Comparison of ENCODE assay signal across 33 mouse cellular contexts in the genomic region with DNA sequence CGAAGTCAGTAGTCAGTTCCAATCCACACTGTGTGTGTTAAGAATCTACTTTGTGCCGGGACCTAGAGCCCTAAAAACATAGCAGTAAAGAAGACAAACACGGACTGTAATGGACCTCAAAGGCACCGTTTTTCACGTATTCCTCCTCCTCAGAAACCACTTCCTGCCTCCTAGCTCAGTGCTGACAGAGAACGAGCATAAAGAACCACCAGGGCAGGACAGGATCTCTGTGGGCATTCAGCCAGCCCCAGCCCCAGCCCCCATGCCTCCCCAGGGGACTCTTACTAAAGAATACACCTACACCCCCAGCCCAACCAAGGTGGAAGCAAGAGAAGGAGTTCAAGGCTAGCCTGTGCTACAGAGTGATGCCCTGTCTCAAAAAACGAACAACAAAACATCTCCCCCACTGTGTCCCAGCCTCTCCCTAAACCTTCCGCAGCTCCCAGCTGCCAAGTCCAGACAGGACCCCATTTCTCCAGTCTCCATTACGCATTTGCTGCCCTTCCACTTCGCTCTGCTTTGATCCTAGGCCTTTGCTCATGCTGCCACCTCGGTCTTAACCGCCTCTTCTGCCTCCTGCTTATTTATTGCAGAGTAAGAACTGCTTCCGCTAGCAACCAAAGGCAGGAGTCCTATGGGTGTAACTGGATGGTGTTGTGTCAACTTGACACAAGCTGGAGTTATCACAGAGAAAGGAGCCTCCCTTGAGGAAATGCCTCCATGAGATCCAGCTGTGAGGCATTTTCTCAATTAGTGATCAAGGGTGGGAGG. TPM values are rescaled to one million over a fixed set of nuclear protein-coding genes. Genes with fewer than 3 reads are reported as not detected.
DNase-seq lines count a peak whose midpoint lies in the region; ATAC-seq and TF ChIP-seq lines count a peak whose summit lies in the region.
"Had no signal": no experiment of that assay in that cellular context is flagged by ENCODE, and none has a peak within 500 bp of the region (broad histone marks: within the 10 kb centered on the region; RNA-seq: fewer than 3 reads in every experiment).

No protein-coding gene starts in this region.

- peak; percentile 72 for ATAC-seq in inflammation-experienced regulatory T-cells, adult 6 months
- ATAC-seq: forebrain, embryonic 16.5 days; hindbrain, postnatal 0 days; intestine, postnatal 0 days; midbrain, embryonic 16.5 days had no signal

- H3K36me3 ChIP-seq in E14TG2a.4 (ENCODE audit: insufficient read depth, low read length): no peaks in the 10 kb centered on the region
- H3K36me3 ChIP-seq: embryonic facial prominence, embryonic 12.5 days; forebrain, embryonic 10.5 days; heart, embryonic 13.5 days; hindbrain, embryonic 10.5 days; limb, embryonic 13.5 days; lung, embryonic 15.5 days; neural tube, embryonic 13.5 days had no signal

- DNase-seq in CD4-positive, CD25-positive, alpha-beta regulatory T cell, adult 2 months (ENCODE audit: low read depth, low spot score): peak; percentile 85
- peak; percentile 68 for DNase-seq in thymus, postnatal 25 days
- DNase-seq in layer of hippocampus, adult 9-11 months: no peak
- DNase-seq in right cerebral cortex, postnatal 36 days (ENCODE audit: low spot score in 2 of 2): no peak
- no peak for DNase-seq in gastrocnemius, adult 8-10 months (ENCODE audit: low spot score in 2 of 2)
- DNase-seq in lung, postnatal 25 days (ENCODE audit: low spot score): no peak
- DNase-seq: adrenal gland, postnatal 14 days; cerebellum, adult 11 months; cerebellum, adult 9-10 months; cerebellum, postnatal 36 days; embryo, embryonic 11 days; gastrocnemius, postnatal 10 days; heart, postnatal 10 days; kidney, adult 9 months; kidney, postnatal 10 days; lung, postnatal 36 days; spleen, adult 18-20 months had no signal

- H3K4me1 ChIP-seq in E14TG2a.4 (replicated peaks; ENCODE audit: low read depth, low read length): peaks cover 50% of the 10 kb centered on the region
- H3K4me1 ChIP-seq: embryonic facial prominence, embryonic 12.5 days; forebrain, embryonic 10.5 days; limb, embryonic 13.5 days; lung, embryonic 15.5 days; neural tube, embryonic 13.5 days had no signal

- peaks cover 6% of the 10 kb centered on the region; the same call in 1 of the 2 replicates for H3K27me3 ChIP-seq in E14TG2a.4 (ENCODE audit: insufficient read depth, low read length)
- H3K27me3 ChIP-seq: embryonic facial prominence, embryonic 12.5 days; heart, embryonic 13.5 days; limb, embryonic 13.5 days; lung, embryonic 15.5 days; neural tube, embryonic 13.5 days had no signal

- H3K4me3 ChIP-seq in E14TG2a.4 (replicated peaks; ENCODE audit: low read length): 0 out of 2 replicates have a peak overlapping the region, but pooled peaks have one; percentile 4
- H3K4me3 ChIP-seq: embryonic facial prominence, embryonic 12.5 days; forebrain, embryonic 10.5 days; heart, embryonic 13.5 days; hindbrain, embryonic 10.5 days; left cerebral cortex, adult 2 months; limb, embryonic 13.5 days; lung, embryonic 15.5 days; neural tube, embryonic 13.5 days had no signal

- H3K9me3 ChIP-seq in E14TG2a.4 (ENCODE audit: low read length): peaks cover 21% of the 10 kb centered on the region
- H3K9me3 ChIP-seq: embryonic facial prominence, embryonic 12.5 days; forebrain, embryonic 10.5 days; hindbrain, embryonic 10.5 days; lung, embryonic 15.5 days; neural tube, embryonic 13.5 days had no signal

- no peak for TF ChIP-seq CTCF in E14TG2a.4 (conservative IDR thresholded peaks at IDR 0.05; ENCODE audit: low read length)

RNA-seq across cellular contexts. Expression of a gene that starts 9.0 kb away (rescaled TPM):
- 100 to 1,000 TPM; 179 to 228 (median 209) TPM for polyA plus RNA-seq in inflammation-experienced regulatory T-cells, adult 6 months (2017; shearing (Covaris generic))
- total RNA-seq in gastrocnemius, adult 8-10 months (2022): 1 to 10 TPM; 4.3 to 7.6 (median 5.8) TPM
- polyA plus RNA-seq: C2C12; forebrain, embryonic 10.5 days; midbrain, embryonic 11.5 days had no signal

RNA-seq across cellular contexts. Expression of a gene that starts 32.7 kb away (rescaled TPM):
- 1 to 10 TPM in 2 of 3 experiments, under 1 TPM in 1; 0.53 to 5.0 (median 2.2) TPM for polyA plus RNA-seq in inflammation-experienced regulatory T-cells, adult 6 months (2017; shearing (Covaris generic))
- total RNA-seq in gastrocnemius, adult 8-10 months (2022): 100 to 1,000 TPM; 222 to 251 (median 237) TPM

Comparison
In these comparisons a context has a peak if more than half of its experiments do, and no peak if none do; other contexts are left out.
1. DNase-seq: peak in CD4-positive, CD25-positive, alpha-beta regulatory T cell, adult 2 months (single experiment) and thymus, postnatal 25 days (single experiment); none in layer of hippocampus, adult 9-11 months (single experiment), right cerebral cortex, postnatal 36 days (0 of 2), gastrocnemius, adult 8-10 months (0 of 2) and lung, postnatal 25 days (single experiment).